ENCODE assay signal across 9 mouse cellular contexts in the genomic region with DNA sequence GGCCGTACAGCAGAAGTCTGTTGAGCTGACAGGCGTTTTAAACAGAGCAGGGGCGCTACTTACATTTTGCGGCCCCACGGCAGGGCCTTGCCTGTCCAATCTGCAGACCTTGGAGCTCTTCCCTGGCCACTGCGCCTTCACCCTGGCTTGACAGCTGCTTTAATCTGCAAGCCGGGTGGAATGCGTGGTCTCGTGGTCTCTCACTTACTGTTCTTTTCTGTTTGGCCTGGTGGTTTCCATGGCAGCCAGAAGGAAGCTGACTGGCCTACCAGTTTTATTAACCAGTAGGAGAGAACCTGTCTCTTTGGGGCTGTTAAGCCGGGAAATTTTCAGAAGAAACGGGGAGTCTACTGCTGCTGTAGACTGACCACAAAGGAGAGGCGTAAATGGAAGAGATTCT. TPM values are rescaled to one million over a fixed set of nuclear protein-coding genes. Genes with fewer than 3 reads are reported as not detected.
DNase-seq lines count a peak whose midpoint lies in the region; ATAC-seq and TF ChIP-seq lines count a peak whose summit lies in the region.
"Had no signal": no experiment of that assay in that cellular context is flagged by ENCODE, and none has a peak within 500 bp of the region (broad histone marks: within the 10 kb centered on the region; RNA-seq: fewer than 3 reads in every experiment).

No protein-coding gene starts in this region.

- peak; percentile 59; the same call in 1 of the 2 replicates for TF ChIP-seq POLR2A in testis, adult 2 months (IDR thresholded peaks at IDR 0.05; ENCODE audit: control insufficient read depth, low read depth, low read length)

- peak overlapping the region; percentile 82 for H3K4me3 ChIP-seq in testis, adult 2 months (ENCODE audit: control insufficient read depth, low read depth, low read length)

- H3K36me3 ChIP-seq in testis, adult 2 months (ENCODE audit: control insufficient read depth, insufficient read depth, low read length) = no peaks in the 10 kb centered on the region

- DNase-seq in gastrocnemius, postnatal 10 days = peak; percentile 48
- DNase-seq in gastrocnemius, adult 8-10 months (ENCODE audit: low spot score in 2 of 2) = no peak
- peak; percentile 35 for DNase-seq in right cerebral cortex, adult 18-20 months
- no peak for DNase-seq in right cerebral cortex, postnatal 36 days (ENCODE audit: low spot score in 2 of 2)
- DNase-seq in mesoderm, embryonic 11.5 days (ENCODE audit: low read depth, low spot score) = peak; percentile 76
- no peak for DNase-seq in urinary bladder, adult 2 months (ENCODE audit: low spot score)

- ATAC-seq in erythroblast, adult 5-6 weeks (replicated peaks; ENCODE audit: low FRiP score, poor library complexity, severe bottlenecking) = no peak

- TF ChIP-seq CTCF in testis, adult 2 months (IDR thresholded peaks at IDR 0.05; ENCODE audit: control insufficient read depth, insufficient read depth, insufficient replicate concordance, low read depth, low read length) = no peak

- H3K27me3 ChIP-seq in testis, adult 2 months (ENCODE audit: control insufficient read depth, insufficient read depth, low read length) = no peaks in the 10 kb centered on the region

- H3K4me1 ChIP-seq in testis, adult 2 months (ENCODE audit: control insufficient read depth, insufficient read depth, low read length) = peaks cover 6% of the 10 kb centered on the region

- H3K27ac ChIP-seq in testis, adult 2 months (ENCODE audit: control insufficient read depth, insufficient read depth, low read depth, low read length) = peak overlapping the region; percentile 73

RNA-seq across cellular contexts. Expression of gene Paxbp1, which starts 24.6 kb away (rescaled TPM):
- total RNA-seq in gastrocnemius, postnatal 10 days (2021) = 10 to 100 TPM; 12.8 to 26.2 TPM
- 10 to 100 TPM in 1 of 4 experiments, 1 to 10 TPM in 3; 5.0 to 10.3 (median 6.2) TPM for total RNA-seq in gastrocnemius, adult 8-10 months (2022)
- 19.9 TPM in 2 replicates for polyA plus RNA-seq in testis, adult 2 months (2012; rRNA removed)
- polyA plus RNA-seq in urinary bladder, adult 2 months (2012; rRNA removed) = 51.5 and 63.4 TPM in 2 replicates
- total RNA-seq in erythroblast, adult 5-6 weeks (2015; ENCODE audit: low replicate concordance) = 30.9 and 35.5 TPM in 2 replicates
- total RNA-seq in erythroblast, adult 5-6 weeks (2017; ENCODE audit: low replicate concordance) = 68.0 and 81.5 TPM in 2 replicates

RNA-seq across cellular contexts. Expression of gene 4932438H23Rik, which starts 26.0 kb away (rescaled TPM):
- total RNA-seq in gastrocnemius, postnatal 10 days (2021) = 1 to 10 TPM; 1.3 to 2.6 TPM
- total RNA-seq in gastrocnemius, adult 8-10 months (2022) = under 1 TPM in 3 of 4 experiments, not detected in 1; 0.19 to 0.39 (median 0.34) TPM
- polyA plus RNA-seq in testis, adult 2 months (2012; rRNA removed) = 37.7 and 38.8 TPM in 2 replicates
- 0.87 and 0.94 TPM in 2 replicates for polyA plus RNA-seq in urinary bladder, adult 2 months (2012; rRNA removed)
- total RNA-seq in erythroblast, adult 5-6 weeks (2015; ENCODE audit: low replicate concordance) = not detected in 2 replicates
- total RNA-seq in erythroblast, adult 5-6 weeks (2017; ENCODE audit: low replicate concordance) = not detected in 2 replicates
- total RNA-seq: liver, adult 2 months had no signal
- polyA plus RNA-seq: liver, adult 2 months had no signal

RNA-seq across cellular contexts. Expression of gene Synj1, which starts 57.9 kb away (rescaled TPM):
- total RNA-seq in gastrocnemius, postnatal 10 days (2021) = 10 to 100 TPM; 14.6 TPM
- total RNA-seq in gastrocnemius, adult 8-10 months (2022) = 1 to 10 TPM; 6.8 to 9.8 (median 8.5) TPM
- polyA plus RNA-seq in testis, adult 2 months (2012; rRNA removed) = 15.5 and 18.9 TPM in 2 replicates
- polyA plus RNA-seq in urinary bladder, adult 2 months (2012; rRNA removed) = 21.3 and 23.6 TPM in 2 replicates
- total RNA-seq in erythroblast, adult 5-6 weeks (2015; ENCODE audit: low replicate concordance) = 166 and 169 TPM in 2 replicates
- 142 and 167 TPM in 2 replicates for total RNA-seq in erythroblast, adult 5-6 weeks (2017; ENCODE audit: low replicate concordance)

Comparison
In these comparisons a context has a peak if more than half of its experiments do, and no peak if none do; other contexts are left out.
1. DNase-seq: peak in gastrocnemius, postnatal 10 days (single experiment), right cerebral cortex, adult 18-20 months (single experiment) and mesoderm, embryonic 11.5 days (single experiment); none in gastrocnemius, adult 8-10 months (0 of 2), right cerebral cortex, postnatal 36 days (0 of 2) and urinary bladder, adult 2 months (single experiment).
2. RNA of gene Synj1, which starts 57.9 kb away (total RNA-seq): 142 to 169 TPM in erythroblast, adult 5-6 weeks; 14.6 TPM in gastrocnemius, postnatal 10 days and 6.8 to 9.8 TPM in gastrocnemius, adult 8-10 months; every median in the first group is over 4 times any median in the second.